Mouse (Mus musculus): ENCODE measurements around the gene Zfp65.

- TF ChIP-seq CTCF (IDR thresholded peaks at IDR 0.05; ENCODE audit: borderline replicate concordance, insufficient read depth, low read length) (no peak), POLR2A (IDR thresholded peaks at IDR 0.05; ENCODE audit: low read depth, low read length) (no peak)
Observed at GRCm38 (mm10) chr13:67674902-67675301, 54.1 kb downstream of the Zfp65 start.
